Mouse (Mus musculus) ES-Bruce4 (cell line): ENCODE measurements around the gene Wdsub1.

Experiments
- CTCF ChIP-seq: IDR thresholded peaks from one replicate; pipeline ENCODE4 v1.8.1; 2011; ENCODE audit warnings: low read depth, low read length
- POLR2A ChIP-seq: IDR thresholded peaks from one replicate; pipeline ENCODE4 v1.8.1; 2011; ENCODE audit warnings: low read length; ENCODE audit not compliant: insufficient read depth

GRCm38 (mm10) chr2:59821044-59821443, 61.3 kb downstream of the Wdsub1 start:
- TF ChIP-seq CTCF (no peak), POLR2A (no peak)
